Mouse (Mus musculus): ENCODE measurements at regions not wholly inside any gene's neighbourhood (a gene's known extent, or its start where the extent isn't known, plus 50 kb on each side); places are given as distances from the start of the nearest gene placed in this dataset.

DNA sequence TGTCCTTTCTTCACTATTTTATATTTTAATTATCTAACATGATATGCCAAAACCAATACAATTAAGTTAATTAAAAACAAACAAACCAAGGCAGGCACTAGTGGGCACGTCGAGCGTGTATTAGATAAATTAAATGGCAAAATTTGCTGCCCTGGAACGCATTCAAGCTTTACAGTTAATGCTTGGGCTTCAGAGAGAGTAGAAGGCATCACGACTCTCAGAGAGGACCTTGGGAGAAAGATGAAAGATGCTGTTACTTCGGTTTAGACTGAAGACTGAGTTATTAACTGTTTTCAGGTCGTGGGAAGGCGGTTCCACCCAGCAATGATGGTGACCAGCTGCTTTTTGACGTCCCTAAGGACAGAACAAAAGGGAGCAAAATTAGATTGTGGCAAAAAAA lies 71.7 kb upstream of the Boc start:
- no peak for DNase-seq (ENCODE audit: low spot score)

DNA sequence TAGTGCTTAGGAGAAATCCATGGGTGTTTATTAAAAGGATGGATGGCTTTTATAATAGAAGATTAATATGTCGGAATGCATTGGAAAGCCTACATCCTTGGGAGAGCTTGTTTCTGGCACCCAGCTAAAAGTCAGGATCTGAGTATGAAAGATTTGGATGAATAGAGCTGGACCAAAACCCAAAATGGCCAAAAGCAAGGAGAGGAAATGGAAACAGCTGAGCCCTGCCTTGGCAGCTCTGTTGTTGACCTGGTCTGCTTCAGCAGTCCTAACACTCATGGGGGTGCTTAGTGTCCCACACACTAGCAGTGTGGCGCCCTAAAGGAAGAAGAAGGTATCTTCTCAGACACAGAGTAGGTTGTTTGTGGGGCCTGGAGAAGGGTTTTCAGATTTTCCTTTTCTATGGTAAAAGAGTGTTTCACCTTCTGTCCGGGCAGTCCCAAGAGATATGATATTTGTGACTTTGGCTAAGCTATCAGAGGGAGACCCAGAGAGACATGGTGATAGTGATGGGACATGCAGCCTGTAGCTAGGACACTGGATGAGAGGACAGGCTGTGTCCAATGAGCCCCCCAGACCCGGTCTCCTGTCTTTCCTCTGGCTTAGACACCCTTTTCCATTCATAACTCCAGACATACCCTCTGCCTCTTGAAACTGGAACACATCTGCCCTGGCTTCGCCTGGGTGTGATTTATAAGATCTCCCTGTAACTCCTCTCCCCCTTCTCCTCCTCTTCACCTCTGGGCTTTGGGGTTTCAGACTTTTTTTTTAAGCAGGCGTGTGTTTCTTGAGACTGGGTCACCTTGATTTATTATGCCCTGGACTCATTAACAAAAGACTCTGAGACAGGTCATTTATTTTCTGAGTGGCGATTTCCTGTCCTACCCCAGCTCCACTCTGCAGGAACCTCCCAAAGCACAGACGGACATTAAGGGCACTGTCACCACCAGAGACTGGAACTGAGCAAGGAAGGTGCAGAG lies 70.9 kb upstream of the Boc start:
- DNase-seq (ENCODE audit: low spot score): no peak

DNA sequence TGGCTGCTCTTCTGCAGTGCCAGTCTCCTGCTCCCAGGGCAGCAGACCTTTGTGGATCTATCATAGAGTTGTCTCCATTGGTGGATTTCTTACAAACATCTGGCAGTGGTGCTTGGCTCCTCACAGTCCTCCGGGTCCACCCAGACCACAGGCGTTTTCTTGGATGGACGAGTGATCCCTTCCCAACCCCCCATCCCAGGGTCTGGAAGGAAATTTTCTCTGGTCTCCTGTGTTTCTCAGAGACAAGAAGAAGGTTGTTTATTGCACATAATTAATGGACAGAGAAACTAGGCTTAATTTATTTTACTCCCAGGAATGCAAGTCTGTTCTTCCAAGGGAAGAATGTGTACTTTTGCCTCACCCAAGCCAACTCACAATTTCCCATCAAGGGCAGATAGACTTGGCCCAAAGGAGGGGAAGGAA lies 67.2 kb upstream of the Boc start:
- DNase-seq (ENCODE audit: low spot score): no peak

DNA sequence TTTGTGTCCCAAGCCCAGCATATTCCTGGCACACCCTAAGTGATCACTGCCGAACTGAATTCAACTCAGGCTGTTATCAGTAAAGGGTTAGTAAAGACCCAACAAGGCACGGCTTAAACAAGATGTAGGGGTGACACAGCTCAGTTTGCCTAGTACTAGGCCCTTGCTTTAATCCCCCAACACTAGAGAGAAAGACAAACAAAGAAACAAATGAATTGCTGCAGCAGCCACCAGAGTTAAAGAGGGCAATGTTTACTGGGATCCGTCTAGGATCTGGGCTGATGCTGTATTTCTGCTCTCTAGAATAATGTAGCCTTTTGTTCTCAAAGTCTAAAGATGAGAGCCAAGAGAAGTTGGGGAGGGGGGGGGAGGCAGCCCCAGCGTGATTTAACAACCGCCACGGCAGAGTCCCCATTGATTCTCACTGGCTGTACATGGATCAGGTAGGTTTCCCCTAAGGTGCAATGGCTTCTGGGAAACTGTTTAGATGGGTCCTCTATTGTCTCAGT lies 66.5 kb upstream of the Boc start:
- DNase-seq (ENCODE audit: low spot score): no peak

DNA sequence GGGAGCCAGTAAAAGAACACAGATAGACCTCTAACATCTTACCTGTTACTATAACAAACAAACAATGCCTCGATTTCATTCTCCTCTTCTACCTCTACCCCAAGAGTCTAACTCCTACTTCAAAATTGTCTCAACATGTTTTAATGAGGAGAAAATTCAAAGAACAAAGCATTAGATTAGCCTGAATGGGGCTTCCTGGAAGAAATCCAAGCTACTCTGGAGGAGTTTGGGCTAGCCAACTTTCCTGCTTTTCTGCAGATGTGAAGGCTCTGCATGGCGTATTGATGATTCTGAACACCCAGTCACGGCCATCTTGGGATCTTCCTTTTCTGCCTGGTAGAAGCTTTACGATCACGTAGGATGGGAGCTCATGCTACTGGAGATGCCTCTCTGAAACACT lies 62.9 kb upstream of the Boc start:
- DNase-seq (ENCODE audit: low spot score): no peak

DNA sequence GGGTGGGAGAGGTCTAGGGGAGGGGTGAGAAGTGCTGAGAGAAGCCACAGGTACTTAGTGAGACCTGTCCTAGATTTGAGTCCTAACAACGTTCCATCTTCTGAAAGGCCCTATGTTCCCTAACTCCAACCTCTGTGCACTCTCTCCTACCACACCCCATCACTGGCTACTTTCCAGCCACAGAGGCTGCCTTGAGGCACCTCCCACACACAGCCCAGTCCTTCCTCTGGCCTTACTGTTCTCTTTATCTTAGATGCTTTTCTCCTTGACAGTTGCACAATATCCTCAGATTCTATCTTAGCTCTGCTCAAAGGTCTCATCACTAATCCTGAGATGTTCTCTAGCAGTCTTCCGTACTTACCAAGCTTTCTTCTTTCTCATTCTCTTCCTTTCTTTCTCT lies 61.8 kb upstream of the Boc start:
- DNase-seq (ENCODE audit: low spot score): peak; percentile 48

DNA sequence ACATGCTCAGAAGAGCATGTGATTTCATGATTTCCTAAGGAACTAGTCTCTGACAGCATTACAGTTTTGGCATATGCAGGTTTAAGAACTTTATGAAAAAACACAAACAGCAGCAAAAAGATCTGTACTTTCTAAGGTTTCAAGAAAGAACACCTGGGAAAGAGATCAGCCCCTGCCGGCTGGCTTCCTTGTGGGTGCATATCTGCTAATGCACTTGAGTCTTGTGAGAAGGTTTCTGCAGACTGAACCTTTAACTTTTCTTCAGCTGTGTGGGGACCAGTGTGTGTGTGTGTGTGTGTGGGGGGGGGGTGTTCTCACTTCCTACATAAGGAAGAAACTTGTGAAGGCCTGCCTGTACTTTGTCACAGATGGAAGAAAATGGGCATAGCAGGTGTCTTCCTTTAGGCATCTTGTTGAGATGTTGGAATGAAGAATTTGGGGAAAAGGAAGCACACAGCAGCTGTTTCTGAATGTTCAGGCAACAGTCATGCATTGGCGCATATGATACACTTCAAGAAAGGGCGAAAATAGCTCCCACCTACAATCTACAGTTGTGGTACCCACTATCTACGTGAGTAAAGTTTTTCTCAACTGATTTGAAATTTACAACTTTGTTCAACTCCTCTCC lies 60.9 kb upstream of the Boc start:
- DNase-seq (ENCODE audit: low spot score): no peak

DNA sequence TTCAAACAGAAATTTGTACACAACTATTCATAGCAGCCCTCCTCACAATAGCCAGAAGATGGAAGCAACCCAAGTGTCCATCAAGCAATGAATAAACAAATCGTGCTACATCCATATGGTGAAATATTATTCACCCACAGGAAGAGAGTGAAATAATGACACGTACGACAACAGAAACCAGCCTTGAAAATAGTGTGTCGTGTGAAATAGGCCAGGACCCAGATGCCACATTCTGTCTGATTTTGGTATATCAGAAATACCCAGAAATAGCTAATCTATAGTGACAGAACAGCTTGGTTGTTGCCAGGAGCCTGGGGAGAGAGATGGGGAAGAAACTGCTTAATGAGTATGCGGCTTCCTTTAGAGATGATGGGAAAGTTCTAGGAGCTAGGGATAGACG lies 58.3 kb upstream of the Boc start:
- DNase-seq (ENCODE audit: low spot score): no peak

DNA sequence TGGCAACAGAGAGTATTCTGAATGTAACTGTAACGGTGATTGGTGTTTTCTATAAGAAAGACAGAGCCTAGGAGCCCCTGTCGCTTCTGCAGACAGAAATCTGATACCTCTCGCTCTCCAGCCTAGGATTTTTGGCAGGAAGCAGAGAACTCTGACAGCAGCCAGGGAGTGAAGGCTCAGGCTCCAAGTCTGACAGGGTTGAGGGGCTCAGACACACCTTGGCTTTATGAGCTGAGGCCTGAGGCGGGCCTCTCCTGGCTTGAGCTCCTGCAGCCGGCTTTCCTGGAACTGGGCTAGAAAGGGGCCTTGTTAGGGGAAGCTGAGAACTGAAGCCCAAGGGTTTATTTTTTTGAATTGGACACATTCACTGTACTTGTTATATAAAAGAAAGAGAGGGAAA lies 57.7 kb upstream of the Boc start:
- peak; percentile 66 for DNase-seq (ENCODE audit: low spot score)

DNA sequence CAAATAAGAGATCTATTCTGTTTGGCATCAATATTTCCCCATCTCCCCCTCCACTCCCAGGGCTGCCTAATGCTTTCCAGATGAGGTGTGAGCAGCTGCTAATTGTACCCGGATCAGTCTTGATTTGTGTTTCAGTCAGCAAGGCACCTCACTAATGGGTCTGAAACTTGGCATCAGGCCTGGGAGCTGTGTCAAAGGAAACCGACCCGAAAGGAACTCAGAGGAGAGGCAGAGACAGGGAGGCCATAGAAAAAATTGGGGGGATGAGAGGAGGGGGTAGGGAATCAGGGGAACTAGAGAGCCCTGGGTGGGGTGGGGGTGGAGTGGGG lies 57.1 kb upstream of the Boc start:
- DNase-seq (ENCODE audit: low spot score): peak; percentile 67

DNA sequence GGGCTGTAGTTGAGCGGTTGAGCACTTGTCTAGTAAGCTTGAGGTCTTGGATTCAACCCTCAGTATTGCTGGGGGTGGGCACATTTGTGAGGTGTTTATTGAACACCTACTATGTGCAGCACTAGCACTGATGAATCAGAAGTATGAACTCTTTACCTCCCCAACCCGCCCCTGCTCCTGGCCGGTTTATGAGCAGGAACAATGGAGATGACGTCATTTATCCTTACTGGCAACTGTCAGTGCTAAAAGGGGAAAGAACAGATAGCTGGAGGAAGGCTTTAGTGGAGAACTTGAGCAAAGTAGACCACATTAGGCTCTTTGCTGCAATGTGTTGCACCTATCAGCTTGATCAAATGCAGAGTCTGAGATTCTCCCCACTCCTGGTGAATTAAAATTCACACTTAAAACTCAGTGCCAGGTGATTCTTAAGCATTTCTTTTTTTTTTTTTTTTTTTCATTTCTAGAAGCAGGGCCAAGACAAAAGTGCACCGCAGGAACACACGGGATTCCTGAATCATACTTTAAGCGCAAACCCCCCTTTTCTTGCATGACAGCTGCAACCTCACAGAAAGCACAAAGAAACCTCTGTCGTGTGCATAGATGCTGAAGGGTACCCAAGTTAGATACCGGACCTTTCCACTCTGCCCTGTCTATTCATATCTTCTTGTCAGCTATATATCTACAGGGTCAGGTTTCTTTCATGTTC lies 56.6 kb upstream of the Boc start:
- no peak for DNase-seq (ENCODE audit: low spot score)

DNA sequence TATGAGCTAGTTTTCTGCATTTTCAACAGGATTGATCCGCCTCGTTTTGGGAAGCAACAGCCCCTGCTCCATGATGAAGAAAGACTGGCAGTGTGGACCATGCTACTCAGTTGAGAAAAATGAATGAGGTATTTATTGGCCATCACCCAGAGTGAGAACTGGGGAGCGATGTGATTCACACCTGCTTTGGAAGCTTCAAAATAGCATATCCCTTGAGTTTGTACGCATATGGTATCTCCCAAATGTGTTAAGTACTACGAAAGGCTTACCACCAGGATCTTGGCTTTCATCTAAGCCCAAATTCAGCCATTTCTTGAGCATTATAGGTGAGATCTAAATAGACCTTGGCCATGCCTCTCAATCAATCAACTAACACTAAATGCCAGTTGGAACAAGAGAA lies 55.5 kb upstream of the Boc start:
- no peak for DNase-seq (ENCODE audit: low spot score)

DNA sequence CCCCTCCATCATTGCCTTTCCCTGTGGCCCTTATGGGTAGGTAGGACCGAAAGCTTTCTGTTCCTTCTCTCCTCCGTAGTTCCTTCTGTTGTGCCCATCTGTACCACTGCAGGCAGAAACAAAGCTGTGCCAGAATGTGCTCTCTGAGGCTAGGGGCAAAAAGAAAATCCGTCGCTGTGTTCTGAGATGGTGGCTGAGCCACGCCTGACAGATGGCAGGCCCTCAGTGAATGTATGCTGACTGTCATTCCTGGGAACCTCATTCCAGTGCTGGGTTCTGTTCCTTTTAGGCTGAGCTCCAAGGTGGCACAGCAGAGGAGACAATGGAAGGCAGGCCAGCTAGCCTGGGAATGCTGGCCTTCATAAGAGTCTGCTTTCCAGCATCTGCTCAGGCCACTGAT lies 54.0 kb upstream of the Boc start:
- no peak for DNase-seq (ENCODE audit: low spot score)

DNA sequence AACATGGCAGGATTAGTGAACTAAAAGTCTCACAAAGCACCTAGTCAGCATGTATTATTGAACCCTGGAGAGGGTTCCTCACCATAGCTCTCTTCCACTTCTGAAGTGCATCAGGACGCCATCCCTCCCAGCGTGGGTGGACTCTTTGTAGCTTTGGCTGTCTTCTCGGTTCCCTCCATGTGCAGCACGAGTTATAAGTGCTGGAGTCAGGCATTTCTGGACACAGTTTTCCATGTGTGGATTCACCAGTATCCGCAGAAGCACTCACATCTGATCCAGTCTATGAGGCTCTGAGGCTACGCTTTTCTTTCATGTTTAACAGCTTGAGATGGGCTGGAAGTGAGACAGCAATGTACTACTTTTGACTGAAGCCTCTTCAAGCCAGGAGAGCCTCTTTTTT lies 52.8 kb upstream of the Boc start:
- DNase-seq (ENCODE audit: low spot score): no peak

DNA sequence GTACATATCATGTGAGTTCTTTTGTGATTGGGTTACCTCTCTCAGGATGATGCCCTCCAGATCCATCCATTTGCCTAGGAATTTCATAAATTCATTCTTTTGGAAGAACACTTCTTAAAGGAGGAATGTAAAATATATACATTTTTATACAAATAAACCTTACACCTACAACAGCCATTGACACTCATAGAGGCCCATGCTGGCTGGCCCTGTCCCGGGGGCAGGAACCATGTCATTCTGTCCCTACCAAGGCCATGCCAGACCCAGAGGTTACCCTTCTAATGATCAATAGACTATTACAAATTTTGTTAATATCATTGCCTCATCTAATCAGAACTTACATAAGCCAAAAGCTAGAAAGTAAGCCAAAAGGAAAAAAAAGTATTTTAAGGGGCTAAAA lies 49.9 kb upstream of the Boc start:
- no peak for DNase-seq (ENCODE audit: low spot score)

Measured in adipocyte (in vitro differentiated cells).